Mouse (Mus musculus) E14TG2a.4 (cell line): Measurements from ENCODE around the gene Ggt6.

Experiments
- CTCF ChIP-seq: conservative IDR thresholded peaks from 2 replicates; pipeline ENCODE4 v1.5.1; 2014; ENCODE audit warnings: low read length
- NANOG ChIP-seq: IDR thresholded peaks from 2 replicates; pipeline ENCODE4 v1.6.1; 2014; ENCODE audit warnings: borderline replicate concordance, low read length, mixed read lengths
- POU5F1 ChIP-seq: IDR thresholded peaks from 2 replicates; pipeline ENCODE4 v1.6.1; 2014; ENCODE audit warnings: low read length, borderline replicate concordance

DNA sequence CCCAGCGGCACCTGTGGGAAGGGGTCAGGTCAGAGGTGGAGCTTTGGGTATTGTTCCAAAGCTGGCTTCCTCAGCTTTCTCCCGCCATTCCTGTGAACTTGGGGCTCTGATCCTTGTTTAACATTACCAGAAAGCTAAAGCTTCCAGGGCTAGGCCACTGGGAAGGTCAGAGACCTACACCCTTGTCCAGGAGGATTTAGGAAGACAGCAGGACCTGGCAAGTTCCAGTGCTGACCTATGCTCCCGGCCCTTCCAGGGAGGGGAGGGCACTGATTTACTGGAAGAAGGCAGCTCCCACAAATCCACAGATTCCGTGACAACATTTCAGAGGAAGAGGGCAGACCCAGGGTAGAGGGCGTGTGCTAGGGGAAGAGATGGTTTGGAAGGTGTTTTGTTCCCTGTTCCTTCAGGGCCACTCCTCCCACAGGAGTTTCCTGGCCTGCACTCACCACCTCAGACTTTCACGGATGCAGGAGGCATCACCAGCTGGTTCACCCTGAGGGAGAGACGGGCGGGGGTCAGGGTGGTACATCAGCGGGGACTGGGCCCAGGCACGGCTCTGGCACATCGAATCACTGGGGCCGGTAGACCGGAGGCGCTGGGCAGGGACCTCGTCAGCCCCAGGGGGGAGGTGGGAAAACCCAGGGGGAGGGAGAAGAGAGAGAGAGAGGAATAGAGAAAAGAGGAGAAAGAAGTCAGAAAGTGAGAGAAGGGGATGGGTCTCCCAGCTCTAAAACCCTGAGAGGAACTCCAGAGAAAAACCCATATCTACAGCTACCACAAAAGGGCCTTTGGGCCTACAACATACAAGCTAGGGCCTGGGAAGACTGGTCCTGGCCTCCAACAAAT is 18.0 kb downstream of the Ggt6 start:
- TF ChIP-seq CTCF (no peak), NANOG (no peak), POU5F1 (no peak)
